Mouse (Mus musculus) spleen, adult 2 months (tissue): Measurements from ENCODE around the gene LTO1.

Experiments used
- CTCF ChIP-seq: fragments of 200-500 bp; IDR thresholded peaks from 2 replicates; pipeline ENCODE4 v1.5.1; 2011; ENCODE audit warnings: mild to moderate bottlenecking, inconsistent platforms; ENCODE audit not compliant: insufficient read depth, insufficient read length, insufficient replicate concordance; ENCODE audit errors: extremely low read depth
- POLR2A ChIP-seq: fragments of 200-500 bp; IDR thresholded peaks from 2 replicates; pipeline ENCODE4 v1.6.1; 2011; ENCODE audit warnings: low read depth, low read length, inconsistent platforms

GRCm38 (mm10) chr7:144867161-144867560, 47.7 kb upstream of the LTO1 start:
- TF ChIP-seq CTCF = no peak
- TF ChIP-seq POLR2A = no peak
